15 mouse cellular contexts compared by ENCODE assay signal in genomic region chr15:99797898-99798297, GRCm38 (mm10). TPM values are rescaled to one million over a fixed set of nuclear protein-coding genes. Genes with fewer than 3 reads are reported as not detected.
A peak's percentile ranks its signal among the peaks of the same experiment; 100 is the strongest.
DNase-seq lines count a peak whose midpoint lies in the region; ATAC-seq and TF ChIP-seq lines count a peak whose summit lies in the region.
"Had no signal": no experiment of that assay in that cellular context is flagged by ENCODE, and none has a peak within 500 bp of the region (broad histone marks: within the 10 kb centered on the region; RNA-seq: fewer than 3 reads in every experiment).

No protein-coding gene starts in this region.

- H3K27ac ChIP-seq in limb, embryonic 13.5 days, result peak overlapping the region; percentile 70
- H3K27ac ChIP-seq in limb, embryonic 10.5 days, result no peak overlapping the region
- no peak overlapping the region; the same call in 1 of the 2 replicates for H3K27ac ChIP-seq in embryonic facial prominence, embryonic 14.5 days (replicated peaks; ENCODE audit: low read depth, low read length)
- peak overlapping the region; percentile 72 for H3K27ac ChIP-seq in neural tube, embryonic 15.5 days (replicated peaks)
- no peak overlapping the region for H3K27ac ChIP-seq in liver, embryonic 12.5 days
- no peak overlapping the region for H3K27ac ChIP-seq in midbrain, embryonic 14.5 days (replicated peaks; ENCODE audit: low read depth, low read length)
- H3K27ac ChIP-seq: liver, embryonic 13.5 days had no signal

- H3K36me3 ChIP-seq in limb, embryonic 13.5 days, result peaks cover 69% of the 10 kb centered on the region
- peaks cover 81% of the 10 kb centered on the region for H3K36me3 ChIP-seq in limb, embryonic 10.5 days
- peaks cover 86% of the 10 kb centered on the region for H3K36me3 ChIP-seq in embryonic facial prominence, embryonic 14.5 days (ENCODE audit: control insufficient read depth, insufficient read depth, low read length)
- H3K36me3 ChIP-seq in neural tube, embryonic 15.5 days, result 0 out of 2 replicates have a peak, but pooled peaks cover 11% of the 10 kb centered on the region
- peaks cover 22% of the 10 kb centered on the region for H3K36me3 ChIP-seq in liver, embryonic 12.5 days
- peaks cover 3% of the 10 kb centered on the region; the same call in 1 of the 2 replicates for H3K36me3 ChIP-seq in midbrain, embryonic 14.5 days (ENCODE audit: control insufficient read depth, insufficient read depth, low read length)

- no peak for TF ChIP-seq POLR2A in brain, embryonic 14.5 days (IDR thresholded peaks at IDR 0.05; ENCODE audit: borderline replicate concordance, extremely low read depth, insufficient read depth, insufficient read length, poor library complexity, severe bottlenecking)

- TF ChIP-seq CTCF in brain, embryonic 14.5 days (IDR thresholded peaks at IDR 0.05; ENCODE audit: borderline replicate concordance, extremely low read depth, insufficient read depth, insufficient read length), result no peak

- no peak overlapping the region for H3K4me3 ChIP-seq in limb, embryonic 13.5 days
- no peak overlapping the region for H3K4me3 ChIP-seq in limb, embryonic 10.5 days
- H3K4me3 ChIP-seq in embryonic facial prominence, embryonic 14.5 days (ENCODE audit: low read depth, low read length), result no peak overlapping the region
- H3K4me3 ChIP-seq in neural tube, embryonic 15.5 days (replicated peaks), result no peak overlapping the region
- no peak overlapping the region for H3K4me3 ChIP-seq in liver, embryonic 12.5 days
- no peak overlapping the region for H3K4me3 ChIP-seq in midbrain, embryonic 14.5 days (replicated peaks; ENCODE audit: low read depth, low read length)
- H3K4me3 ChIP-seq: liver, embryonic 13.5 days had no signal

- peaks cover 51% of the 10 kb centered on the region for H3K4me1 ChIP-seq in limb, embryonic 13.5 days
- peaks cover 46% of the 10 kb centered on the region for H3K4me1 ChIP-seq in limb, embryonic 10.5 days
- H3K4me1 ChIP-seq in embryonic facial prominence, embryonic 14.5 days (ENCODE audit: control insufficient read depth, insufficient read depth, low read length), result peaks cover 21% of the 10 kb centered on the region
- H3K4me1 ChIP-seq in neural tube, embryonic 15.5 days, result peaks cover 41% of the 10 kb centered on the region
- H3K4me1 ChIP-seq in liver, embryonic 12.5 days, result no peaks in the 10 kb centered on the region
- H3K4me1 ChIP-seq in midbrain, embryonic 14.5 days (ENCODE audit: control insufficient read depth, insufficient read depth, low read length), result no peaks in the 10 kb centered on the region
- H3K4me1 ChIP-seq: liver, embryonic 13.5 days had no signal

- no peaks in the 10 kb centered on the region for H3K27me3 ChIP-seq in limb, embryonic 13.5 days
- H3K27me3 ChIP-seq in limb, embryonic 10.5 days (ENCODE audit: low read depth, poor library complexity, severe bottlenecking), result no peaks in the 10 kb centered on the region
- no peaks in the 10 kb centered on the region for H3K27me3 ChIP-seq in embryonic facial prominence, embryonic 14.5 days (replicated peaks; ENCODE audit: control insufficient read depth, insufficient read depth, low read length)
- H3K27me3 ChIP-seq in neural tube, embryonic 15.5 days (replicated peaks), result no peaks in the 10 kb centered on the region
- H3K27me3 ChIP-seq in liver, embryonic 12.5 days (replicated peaks), result no peaks in the 10 kb centered on the region
- no peaks in the 10 kb centered on the region for H3K27me3 ChIP-seq in midbrain, embryonic 14.5 days (ENCODE audit: control insufficient read depth, insufficient read depth, low read length)
- H3K27me3 ChIP-seq: liver, embryonic 13.5 days had no signal

- no peak overlapping the region for H3K9ac ChIP-seq in limb, embryonic 13.5 days
- no peak overlapping the region for H3K9ac ChIP-seq in embryonic facial prominence, embryonic 14.5 days (ENCODE audit: low read depth, low read length)
- no peak overlapping the region for H3K9ac ChIP-seq in neural tube, embryonic 15.5 days (replicated peaks)
- H3K9ac ChIP-seq in liver, embryonic 12.5 days, result no peak overlapping the region
- no peak overlapping the region for H3K9ac ChIP-seq in midbrain, embryonic 14.5 days (replicated peaks; ENCODE audit: low read length)
- H3K9ac ChIP-seq: liver, embryonic 13.5 days had no signal

- 64% methylated on average over 5 of the region's 5 CpGs for WGBS in limb, embryonic 13.5 days
- 84% methylated on average over 5 of the region's 5 CpGs for WGBS in limb, embryonic 10.5 days
- WGBS in embryonic facial prominence, embryonic 14.5 days, result 68% methylated on average over 5 of the region's 5 CpGs
- 46% methylated on average over 5 of the region's 5 CpGs for WGBS in neural tube, embryonic 15.5 days
- WGBS in liver, embryonic 12.5 days (ENCODE audit: insufficient replicate concordance), result 80% methylated on average over 5 of the region's 5 CpGs
- 89% methylated on average over 5 of the region's 5 CpGs for WGBS in midbrain, embryonic 14.5 days

- H3K9me3 ChIP-seq in limb, embryonic 13.5 days, result no peaks in the 10 kb centered on the region
- no peaks in the 10 kb centered on the region; the same call in 1 of the 2 replicates for H3K9me3 ChIP-seq in limb, embryonic 10.5 days (replicated peaks)
- no peaks in the 10 kb centered on the region for H3K9me3 ChIP-seq in embryonic facial prominence, embryonic 14.5 days (ENCODE audit: control insufficient read depth, low read length)
- no peaks in the 10 kb centered on the region for H3K9me3 ChIP-seq in neural tube, embryonic 15.5 days (replicated peaks)
- no peaks in the 10 kb centered on the region for H3K9me3 ChIP-seq in liver, embryonic 12.5 days (replicated peaks)
- H3K9me3 ChIP-seq in midbrain, embryonic 14.5 days (ENCODE audit: control insufficient read depth, low read length), result no peaks in the 10 kb centered on the region
- H3K9me3 ChIP-seq: liver, embryonic 13.5 days had no signal

- DNase-seq in limb, embryonic 10.5 days (ENCODE audit: low spot score), result no peak
- DNase-seq in brain, embryonic 14.5 days (ENCODE audit: low read depth), result peak; percentile 42
- DNase-seq in embryonic facial prominence, embryonic 14.5 days (ENCODE audit: low spot score), result peak; percentile 76
- DNase-seq in midbrain, embryonic 14.5 days, result no peak
- DNase-seq: adrenal gland, adult 8-10 months; cerebellum, adult 2 months; gastrocnemius, postnatal 36 days; kidney, postnatal 14 days; liver, embryonic 13.5 days had no signal

- no peak overlapping the region for H3K4me2 ChIP-seq in limb, embryonic 13.5 days (replicated peaks)
- no peak overlapping the region for H3K4me2 ChIP-seq in embryonic facial prominence, embryonic 14.5 days (ENCODE audit: low read depth, low read length)
- no peak overlapping the region for H3K4me2 ChIP-seq in neural tube, embryonic 15.5 days
- no peak overlapping the region for H3K4me2 ChIP-seq in liver, embryonic 12.5 days
- no peak overlapping the region for H3K4me2 ChIP-seq in midbrain, embryonic 14.5 days (ENCODE audit: low read length)
- H3K4me2 ChIP-seq: heart, embryonic 11.5 days; liver, embryonic 13.5 days had no signal

- ATAC-seq in limb, embryonic 13.5 days (ENCODE audit: low FRiP score, low read depth), result no peak
- ATAC-seq in embryonic facial prominence, embryonic 14.5 days (ENCODE audit: low read depth), result peak; percentile 51; the same call in 1 of the 2 replicates
- ATAC-seq in neural tube, embryonic 15.5 days (ENCODE audit: low FRiP score), result no peak
- ATAC-seq in liver, embryonic 12.5 days, result no peak
- no peak for ATAC-seq in midbrain, embryonic 14.5 days (ENCODE audit: low FRiP score, low TSS enrichment)
- ATAC-seq: intestine, postnatal 0 days; midbrain, embryonic 16.5 days had no signal

RNA-seq across cellular contexts. Expression of gene Cers5, which starts 25.2 kb away (rescaled TPM):
- polyA plus RNA-seq in limb, embryonic 13.5 days (2015; fragmentation: Nextera tagmentation; extraction: Ambion mirVana), result 80.6 and 85.0 TPM in 2 replicates
- polyA plus RNA-seq in limb, embryonic 10.5 days (2016; fragmentation: Nextera tagmentation; extraction: Ambion mirVana), result 68.2 and 75.6 TPM in 2 replicates
- 61.1 and 69.4 TPM in 2 replicates for polyA plus RNA-seq in brain, embryonic 14.5 days (2012; rRNA removed)
- polyA plus RNA-seq in embryonic facial prominence, embryonic 14.5 days (2014; fragmentation: Nextera tagmentation; extraction: Ambion mirVana), result 70.3 and 81.1 TPM in 2 replicates
- polyA plus RNA-seq in neural tube, embryonic 15.5 days (2015; fragmentation: Nextera tagmentation; extraction: Ambion mirVana), result 82.2 and 92.1 TPM in 2 replicates
- 17.8 and 19.1 TPM in 2 replicates for polyA plus RNA-seq in liver, embryonic 12.5 days (2016; fragmentation: Nextera tagmentation; extraction: Ambion mirVana)
- 70.9 and 74.5 TPM in 2 replicates for polyA plus RNA-seq in midbrain, embryonic 14.5 days (2014; fragmentation: Nextera tagmentation; extraction: Ambion mirVana)

Comparison
In these comparisons a context has a peak if more than half of its experiments do, and no peak if none do; other contexts are left out.
1. H3K27ac ChIP-seq: peak in limb, embryonic 13.5 days (single experiment) and neural tube, embryonic 15.5 days (single experiment); none in limb, embryonic 10.5 days (single experiment), embryonic facial prominence, embryonic 14.5 days (single experiment), liver, embryonic 12.5 days (single experiment) and midbrain, embryonic 14.5 days (single experiment).
2. DNase-seq: peak in brain, embryonic 14.5 days (single experiment) and embryonic facial prominence, embryonic 14.5 days (single experiment); none in limb, embryonic 10.5 days (single experiment) and midbrain, embryonic 14.5 days (single experiment).